Mouse (Mus musculus): ENCODE measurements around the gene D930007J09Rik.

GRCm38 (mm10) chr13:32764448-32764847 is 38.2 kb downstream of the D930007J09Rik start:
- TF ChIP-seq JUND (conservative IDR thresholded peaks at IDR 0.05; ENCODE audit: low read depth, low read length): no peak
- no peak for TF ChIP-seq GABPA (IDR thresholded peaks at IDR 0.05; ENCODE audit: insufficient replicate concordance, low read depth, low read length)
- TF ChIP-seq CTCF (conservative IDR thresholded peaks at IDR 0.05 in 1 of 2, IDR thresholded peaks at IDR 0.05 in 1 of 2; ENCODE audit: low read depth in 2 of 2, low read length in 2 of 2): no peak
- TF ChIP-seq POLR2A (IDR thresholded peaks at IDR 0.05; ENCODE audit: low read depth, low read length): no peak
- no peak for TF ChIP-seq HCFC1 (IDR thresholded peaks at IDR 0.05; ENCODE audit: low read depth, low read length)
- no peak for TF ChIP-seq E2F4 (IDR thresholded peaks at IDR 0.05; ENCODE audit: insufficient replicate concordance, low read depth, low read length)

Measured in CH12.LX (cell line).